Mouse (Mus musculus): ENCODE results near the gene Spag6l. TPM values are rescaled to one million over a fixed set of nuclear protein-coding genes. Genes with fewer than 3 reads are reported as not detected.

The Spag6l gene
- total RNA-seq, 2 experiments from 2014 or later: 0.36 TPM; not detected in 1

Other genes starting within 250 kb of the Spag6l start
- 10 to 100 TPM; 11.2 to 12.9 TPM for gene Fgd4, start 228.9 kb downstream of the Spag6l start, total RNA-seq (2021)
- gene Olfr19, start 153.1 kb downstream of the Spag6l start, total RNA-seq (2021): not detected
- not detected for gene Igll1, start 34.5 kb upstream of the Spag6l start, total RNA-seq (2021)
- gene Top3b, start 41.3 kb upstream of the Spag6l start, total RNA-seq (2021): 10 to 100 TPM; 55.8 to 61.8 TPM
- 1 to 10 TPM in 1 of 2 experiments, not detected in 1; 1.1 TPM for gene Vpreb1, start 41.4 kb upstream of the Spag6l start, total RNA-seq (2021)
- 10 to 100 TPM; 29.5 to 36.6 TPM for gene Ppm1f, start 67.0 kb upstream of the Spag6l start, total RNA-seq (2021)
- gene Mapk1, start 153.9 kb upstream of the Spag6l start, total RNA-seq (2021): 100 to 1,000 TPM; 157 to 186 TPM
- 1 to 10 TPM; 2.8 to 6.6 TPM for gene Ypel1, start 240.2 kb upstream of the Spag6l start, total RNA-seq (2021)